Mouse (Mus musculus) kidney, adult 9 months (tissue): ENCODE data around the gene Urah.

Experiments
- DNase-seq: peaks from one replicate; pipeline ENCODE4 v3.0.0; 2022

The Urah gene

GRCm38 (mm10) chr7:140834968-140835757, at the start of gene Urah:
Gene Urah (plus strand): TSS chr7:140835018.
- DNase-seq: peak; percentile 68

GRCm38 (mm10) chr7:140787406-140788052, 47.3 kb upstream of the Urah start, which contains the start of gene Syce1:
Gene Syce1 (minus strand): TSS chr7:140787852.
- DNase-seq: no peak

- no peak for DNase-seq
Observed at GRCm38 (mm10) chr7:140788053-140788435, 46.8 kb upstream of the Urah start.

- DNase-seq: no peak
Observed at GRCm38 (mm10) chr7:140793541-140793940, 41.3 kb upstream of the Urah start.

GRCm38 (mm10) chr7:140797619-140798018, 37.2 kb upstream of the Urah start:
- no peak for DNase-seq

- no peak for DNase-seq
Observed at GRCm38 (mm10) chr7:140798212-140798611, 36.6 kb upstream of the Urah start.

GRCm38 (mm10) chr7:140802629-140803028, 32.2 kb upstream of the Urah start:
- DNase-seq: peak; percentile 72

- peak; percentile 92 for DNase-seq
Observed at GRCm38 (mm10) chr7:140805704-140806103, 29.1 kb upstream of the Urah start.

GRCm38 (mm10) chr7:140810496-140810895, 24.3 kb upstream of the Urah start:
- no peak for DNase-seq

GRCm38 (mm10) chr7:140811714-140812113, 23.1 kb upstream of the Urah start:
- DNase-seq: no peak

- no peak for DNase-seq
Observed at GRCm38 (mm10) chr7:140812850-140813249, 22.0 kb upstream of the Urah start.

- no peak for DNase-seq
Observed at GRCm38 (mm10) chr7:140820173-140820572, 14.6 kb upstream of the Urah start.

GRCm38 (mm10) chr7:140821305-140821652, 13.5 kb upstream of the Urah start:
- DNase-seq: no peak

GRCm38 (mm10) chr7:140821653-140822329, 13.0 kb upstream of the Urah start, which contains the start of gene Zfp941:
Gene Zfp941 (minus strand): TSS chr7:140822178.
- peak; percentile 76 for DNase-seq

GRCm38 (mm10) chr7:140822731-140823130, 12.1 kb upstream of the Urah start:
- no peak for DNase-seq

- peak; percentile 91 for DNase-seq
Observed at GRCm38 (mm10) chr7:140828171-140828881, 6.5 kb upstream of the Urah start.

- DNase-seq: peak; percentile 20
Observed at GRCm38 (mm10) chr7:140831447-140831846, 3.4 kb upstream of the Urah start.

- DNase-seq: no peak
Observed at GRCm38 (mm10) chr7:140833341-140833740, 1.5 kb upstream of the Urah start.

- no peak for DNase-seq
Observed at GRCm38 (mm10) chr7:140835758-140836087, 905 bp downstream of the Urah start.

- DNase-seq: no peak
Observed at GRCm38 (mm10) chr7:140836243-140837115, 1.7 kb downstream of the Urah start.

- no peak for DNase-seq
Observed at GRCm38 (mm10) chr7:140839556-140839955, 4.7 kb downstream of the Urah start.
